Mouse (Mus musculus): Measurements from ENCODE around the gene Jarid2. TPM values are rescaled to one million over a fixed set of nuclear protein-coding genes. Genes with fewer than 3 reads are reported as not detected.

Jarid2 gene
- total RNA-seq, 1 experiment = 190 TPM

- Histone ChIP-seq H3K4me3 (ENCODE audit: insufficient read depth in 1 of 2, low read depth in 1 of 2, low read length in 2 of 2, poor library complexity in 1 of 2, severe bottlenecking in 1 of 2) (no peak overlapping the region), H3K4me1 (ENCODE audit: control insufficient read depth in 2 of 2, insufficient read depth in 2 of 2, low read length in 2 of 2, poor library complexity in 1 of 2) (no peaks in the 10 kb centered on the region), H3K36me3 (ENCODE audit: control insufficient read depth, insufficient read depth, low read length, poor library complexity, severe bottlenecking) (peaks cover 53% of the 10 kb centered on the region), H3K9me3 (ENCODE audit: control insufficient read depth, insufficient read depth, low read depth, low read length) (no peaks in the 10 kb centered on the region), H3K9ac (ENCODE audit: insufficient read depth, low read depth, low read length, poor library complexity, severe bottlenecking) (no peak overlapping the region), H3K27ac (ENCODE audit: insufficient read depth, low read depth, low read length, poor library complexity, severe bottlenecking) (no peak overlapping the region)
- DNase-seq (ENCODE audit: low read depth, low spot score) = no peak
- TF ChIP-seq CHD2 (IDR thresholded peaks at IDR 0.05; ENCODE audit: low read depth, low read length) (no peak), ZNF384 (IDR thresholded peaks at IDR 0.05; ENCODE audit: low read depth, low read length) (no peak), ZC3H11A (IDR thresholded peaks at IDR 0.05; ENCODE audit: borderline replicate concordance, low read depth, low read length) (no peak), HCFC1 (IDR thresholded peaks at IDR 0.05; ENCODE audit: borderline replicate concordance, insufficient read depth, low read length) (no peak), MAFK (IDR thresholded peaks at IDR 0.05; ENCODE audit: insufficient read depth, low read depth, low read length) (no peak)
- in situ Hi-C loops (cut with MboI; ENCODE audit: low sequenced_read_pairs in 2 of 2, unreplicated experiment in 2 of 2) = no loop called here
Observed at GRCm38 (mm10) chr13:44924042-44924441, 194.8 kb downstream of the Jarid2 start.

- no peak for DNase-seq (ENCODE audit: low read depth, low spot score)
- peaks cover 45% of the 10 kb centered on the region for H3K36me3 ChIP-seq (ENCODE audit: control insufficient read depth, insufficient read depth, low read length, poor library complexity, severe bottlenecking)
- no peaks in the 10 kb centered on the region for H3K9me3 ChIP-seq (ENCODE audit: control insufficient read depth, insufficient read depth, low read depth, low read length)
- H3K4me3 ChIP-seq (ENCODE audit: insufficient read depth in 1 of 2, low read depth in 1 of 2, low read length in 2 of 2, poor library complexity in 1 of 2, severe bottlenecking in 1 of 2) = no peak overlapping the region
- no peak overlapping the region for H3K9ac ChIP-seq (ENCODE audit: insufficient read depth, low read depth, low read length, poor library complexity, severe bottlenecking)
- no peak overlapping the region for H3K27ac ChIP-seq (ENCODE audit: insufficient read depth, low read depth, low read length, poor library complexity, severe bottlenecking)
- in situ Hi-C loops (cut with MboI; ENCODE audit: low sequenced_read_pairs in 2 of 2, unreplicated experiment in 2 of 2) = no loop called here
- TF ChIP-seq CHD2 (IDR thresholded peaks at IDR 0.05; ENCODE audit: low read depth, low read length) (no peak), ZNF384 (IDR thresholded peaks at IDR 0.05; ENCODE audit: low read depth, low read length) (no peak), ZC3H11A (IDR thresholded peaks at IDR 0.05; ENCODE audit: borderline replicate concordance, low read depth, low read length) (no peak), MAFK (IDR thresholded peaks at IDR 0.05; ENCODE audit: insufficient read depth, low read depth, low read length) (no peak), HCFC1 (IDR thresholded peaks at IDR 0.05; ENCODE audit: borderline replicate concordance, insufficient read depth, low read length) (no peak)
- no peaks in the 10 kb centered on the region for H3K4me1 ChIP-seq (ENCODE audit: control insufficient read depth in 2 of 2, insufficient read depth in 2 of 2, low read length in 2 of 2, poor library complexity in 1 of 2)
Observed at GRCm38 (mm10) chr13:44925173-44925572, 195.9 kb downstream of the Jarid2 start.

- Histone ChIP-seq H3K36me3 (ENCODE audit: control insufficient read depth, insufficient read depth, low read length, poor library complexity, severe bottlenecking) (peaks cover 42% of the 10 kb centered on the region), H3K4me1 (ENCODE audit: control insufficient read depth in 2 of 2, insufficient read depth in 2 of 2, low read length in 2 of 2, poor library complexity in 1 of 2) (no peaks in the 10 kb centered on the region), H3K27ac (ENCODE audit: insufficient read depth, low read depth, low read length, poor library complexity, severe bottlenecking) (no peak overlapping the region), H3K9ac (ENCODE audit: insufficient read depth, low read depth, low read length, poor library complexity, severe bottlenecking) (no peak overlapping the region), H3K4me3 (ENCODE audit: insufficient read depth in 1 of 2, low read depth in 1 of 2, low read length in 2 of 2, poor library complexity in 1 of 2, severe bottlenecking in 1 of 2) (no peak overlapping the region), H3K9me3 (ENCODE audit: control insufficient read depth, insufficient read depth, low read depth, low read length) (no peaks in the 10 kb centered on the region)
- in situ Hi-C loops (cut with MboI; ENCODE audit: low sequenced_read_pairs in 2 of 2, unreplicated experiment in 2 of 2) = no loop called here
- no peak for TF ChIP-seq CHD2 (IDR thresholded peaks at IDR 0.05; ENCODE audit: low read depth, low read length)
- no peak for TF ChIP-seq ZC3H11A (IDR thresholded peaks at IDR 0.05; ENCODE audit: borderline replicate concordance, low read depth, low read length)
- no peak for TF ChIP-seq HCFC1 (IDR thresholded peaks at IDR 0.05; ENCODE audit: borderline replicate concordance, insufficient read depth, low read length)
- TF ChIP-seq MAFK (IDR thresholded peaks at IDR 0.05; ENCODE audit: insufficient read depth, low read depth, low read length) = no peak
- no peak for TF ChIP-seq ZNF384 (IDR thresholded peaks at IDR 0.05; ENCODE audit: low read depth, low read length)
- no peak for DNase-seq (ENCODE audit: low read depth, low spot score)
Observed at GRCm38 (mm10) chr13:44926311-44926710, 197.0 kb downstream of the Jarid2 start.

- DNase-seq (ENCODE audit: low read depth, low spot score) = no peak
- H3K4me3 ChIP-seq (ENCODE audit: insufficient read depth in 1 of 2, low read depth in 1 of 2, low read length in 2 of 2, poor library complexity in 1 of 2, severe bottlenecking in 1 of 2) = no peak overlapping the region
- no peaks in the 10 kb centered on the region for H3K9me3 ChIP-seq (ENCODE audit: control insufficient read depth, insufficient read depth, low read depth, low read length)
- TF ChIP-seq MAFK (IDR thresholded peaks at IDR 0.05; ENCODE audit: insufficient read depth, low read depth, low read length) = no peak
- no peak for TF ChIP-seq ZC3H11A (IDR thresholded peaks at IDR 0.05; ENCODE audit: borderline replicate concordance, low read depth, low read length)
- TF ChIP-seq HCFC1 (IDR thresholded peaks at IDR 0.05; ENCODE audit: borderline replicate concordance, insufficient read depth, low read length) = no peak
- no peak for TF ChIP-seq ZNF384 (IDR thresholded peaks at IDR 0.05; ENCODE audit: low read depth, low read length)
- TF ChIP-seq CHD2 (IDR thresholded peaks at IDR 0.05; ENCODE audit: low read depth, low read length) = no peak
- peaks cover 4 to 6% of the 10 kb centered on the region in 2 experiments; a peak in 2 of 4 replicates for H3K4me1 ChIP-seq (ENCODE audit: control insufficient read depth in 2 of 2, insufficient read depth in 2 of 2, low read length in 2 of 2, poor library complexity in 1 of 2)
- in situ Hi-C loops (cut with MboI; ENCODE audit: low sequenced_read_pairs in 2 of 2, unreplicated experiment in 2 of 2) = no loop called here
- H3K36me3 ChIP-seq (ENCODE audit: control insufficient read depth, insufficient read depth, low read length, poor library complexity, severe bottlenecking) = peaks cover 6% of the 10 kb centered on the region; the same call in 1 of the 2 replicates
- no peak overlapping the region for H3K27ac ChIP-seq (ENCODE audit: insufficient read depth, low read depth, low read length, poor library complexity, severe bottlenecking)
- no peak overlapping the region for H3K9ac ChIP-seq (ENCODE audit: insufficient read depth, low read depth, low read length, poor library complexity, severe bottlenecking)
Observed at GRCm38 (mm10) chr13:44932307-44933264, 203.3 kb downstream of the Jarid2 start.

Data from ES-E14 (cell line).